Mouse (Mus musculus): Measurements from ENCODE around the gene 4932438H23Rik. TPM values are rescaled to one million over a fixed set of nuclear protein-coding genes. Genes with fewer than 3 reads are reported as not detected.

4932438H23Rik gene
- polyA plus RNA-seq (2012; rRNA removed), result 0.71 and 1.6 TPM in 2 replicates

- H3K27ac ChIP-seq (ENCODE audit: insufficient read depth, low read depth, low read length), result no peak within 1 kb of the TSS
- no peak for TF ChIP-seq POLR2A (IDR thresholded peaks at IDR 0.05; ENCODE audit: low read depth, low read length)
- TF ChIP-seq CTCF (IDR thresholded peaks at IDR 0.05; ENCODE audit: extremely low read depth, insufficient read length, insufficient replicate concordance, low read depth, low read length), result no peak
- no peaks in the 10 kb centered on the region for H3K27me3 ChIP-seq (ENCODE audit: control insufficient read depth, insufficient read depth, low read length)
- H3K4me3 ChIP-seq (ENCODE audit: low read depth, low read length), result no peak within 1 kb of the TSS
- no peaks in the 10 kb centered on the region for H3K36me3 ChIP-seq (ENCODE audit: control insufficient read depth, insufficient read depth, low read length)
- WGBS, result 81% methylated on average over 8 of the region's 8 CpGs
- H3K4me1 ChIP-seq (ENCODE audit: control insufficient read depth, insufficient read depth, insufficient read length, low read length), result no peaks in the 10 kb centered on the region
These were observed at the start of gene 4932438H23Rik for GRCm38 (mm10) chr16:91095022-91095421. TSS of gene 4932438H23Rik (minus strand) at chr16:91095122.

GRCm38 (mm10) chr16:91140991-91141630, 46.2 kb upstream of the 4932438H23Rik start:
- WGBS, result 34% methylated on average over 20 of the region's 20 CpGs

GRCm38 (mm10) chr16:91140457-91140856, 45.5 kb upstream of the 4932438H23Rik start:
- Histone ChIP-seq H3K27me3 (ENCODE audit: control insufficient read depth, insufficient read depth, low read length) (peaks cover 19% of the 10 kb centered on the region; the same call in 1 of the 2 replicates), H3K4me3 (ENCODE audit: low read depth, low read length) (no peak overlapping the region), H3K36me3 (ENCODE audit: control insufficient read depth, insufficient read depth, low read length) (no peaks in the 10 kb centered on the region), H3K27ac (ENCODE audit: insufficient read depth, low read depth, low read length) (no peak overlapping the region), H3K4me1 (ENCODE audit: control insufficient read depth, insufficient read depth, insufficient read length, low read length) (no peaks in the 10 kb centered on the region)
- WGBS, result 39% methylated on average over 10 of the region's 10 CpGs
- TF ChIP-seq POLR2A (IDR thresholded peaks at IDR 0.05; ENCODE audit: low read depth, low read length), result no peak
- TF ChIP-seq CTCF (IDR thresholded peaks at IDR 0.05; ENCODE audit: extremely low read depth, insufficient read length, insufficient replicate concordance, low read depth, low read length), result no peak

More at GRCm38 (mm10) chr16:91140991-91141630, 46.2 kb upstream of the 4932438H23Rik start:
- H3K27me3 ChIP-seq (ENCODE audit: control insufficient read depth, insufficient read depth, low read length), result peaks cover 19% of the 10 kb centered on the region; the same call in 1 of the 2 replicates
- no peak overlapping the region for H3K4me3 ChIP-seq (ENCODE audit: low read depth, low read length)
- H3K27ac ChIP-seq (ENCODE audit: insufficient read depth, low read depth, low read length), result no peak overlapping the region
- TF ChIP-seq POLR2A (IDR thresholded peaks at IDR 0.05; ENCODE audit: low read depth, low read length) (no peak), CTCF (IDR thresholded peaks at IDR 0.05; ENCODE audit: extremely low read depth, insufficient read length, insufficient replicate concordance, low read depth, low read length) (no peak)
- no peaks in the 10 kb centered on the region for H3K36me3 ChIP-seq (ENCODE audit: control insufficient read depth, insufficient read depth, low read length)
- no peaks in the 10 kb centered on the region for H3K4me1 ChIP-seq (ENCODE audit: control insufficient read depth, insufficient read depth, insufficient read length, low read length)

- no peaks in the 10 kb centered on the region for H3K4me1 ChIP-seq (ENCODE audit: control insufficient read depth, insufficient read depth, insufficient read length, low read length)
- 25% methylated on average over 13 of the region's 13 CpGs for WGBS
- H3K36me3 ChIP-seq (ENCODE audit: control insufficient read depth, insufficient read depth, low read length), result no peaks in the 10 kb centered on the region
- TF ChIP-seq POLR2A (IDR thresholded peaks at IDR 0.05; ENCODE audit: low read depth, low read length) (no peak), CTCF (IDR thresholded peaks at IDR 0.05; ENCODE audit: extremely low read depth, insufficient read length, insufficient replicate concordance, low read depth, low read length) (no peak)
- H3K4me3 ChIP-seq (ENCODE audit: low read depth, low read length), result no peak overlapping the region
- H3K27ac ChIP-seq (ENCODE audit: insufficient read depth, low read depth, low read length), result no peak overlapping the region
- peaks cover 19% of the 10 kb centered on the region; the same call in 1 of the 2 replicates for H3K27me3 ChIP-seq (ENCODE audit: control insufficient read depth, insufficient read depth, low read length)
These were observed 45.1 kb upstream of the 4932438H23Rik start for GRCm38 (mm10) chr16:91140056-91140455.

GRCm38 (mm10) chr16:91139481-91139880, 44.6 kb upstream of the 4932438H23Rik start:
- 23% methylated on average over 10 of the region's 10 CpGs for WGBS
- peaks cover 19% of the 10 kb centered on the region; the same call in 1 of the 2 replicates for H3K27me3 ChIP-seq (ENCODE audit: control insufficient read depth, insufficient read depth, low read length)
- H3K36me3 ChIP-seq (ENCODE audit: control insufficient read depth, insufficient read depth, low read length), result no peaks in the 10 kb centered on the region
- TF ChIP-seq POLR2A (IDR thresholded peaks at IDR 0.05; ENCODE audit: low read depth, low read length) (no peak), CTCF (IDR thresholded peaks at IDR 0.05; ENCODE audit: extremely low read depth, insufficient read length, insufficient replicate concordance, low read depth, low read length) (no peak)
- no peak overlapping the region for H3K27ac ChIP-seq (ENCODE audit: insufficient read depth, low read depth, low read length)
- no peaks in the 10 kb centered on the region for H3K4me1 ChIP-seq (ENCODE audit: control insufficient read depth, insufficient read depth, insufficient read length, low read length)
- no peak overlapping the region for H3K4me3 ChIP-seq (ENCODE audit: low read depth, low read length)

GRCm38 (mm10) chr16:91138736-91139135, 43.8 kb upstream of the 4932438H23Rik start:
- Histone ChIP-seq H3K4me1 (ENCODE audit: control insufficient read depth, insufficient read depth, insufficient read length, low read length) (no peaks in the 10 kb centered on the region), H3K27ac (ENCODE audit: insufficient read depth, low read depth, low read length) (no peak overlapping the region), H3K4me3 (ENCODE audit: low read depth, low read length) (no peak overlapping the region), H3K27me3 (ENCODE audit: control insufficient read depth, insufficient read depth, low read length) (peaks cover 19% of the 10 kb centered on the region; the same call in 1 of the 2 replicates), H3K36me3 (ENCODE audit: control insufficient read depth, insufficient read depth, low read length) (no peaks in the 10 kb centered on the region)
- WGBS, result 92% methylated on average over 3 of the region's 3 CpGs
- TF ChIP-seq CTCF (IDR thresholded peaks at IDR 0.05; ENCODE audit: extremely low read depth, insufficient read length, insufficient replicate concordance, low read depth, low read length) (no peak), POLR2A (IDR thresholded peaks at IDR 0.05; ENCODE audit: low read depth, low read length) (no peak)

- Histone ChIP-seq H3K4me3 (ENCODE audit: low read depth, low read length) (no peak overlapping the region), H3K36me3 (ENCODE audit: control insufficient read depth, insufficient read depth, low read length) (no peaks in the 10 kb centered on the region), H3K27ac (ENCODE audit: insufficient read depth, low read depth, low read length) (no peak overlapping the region), H3K27me3 (ENCODE audit: control insufficient read depth, insufficient read depth, low read length) (peaks cover 19% of the 10 kb centered on the region; the same call in 1 of the 2 replicates), H3K4me1 (ENCODE audit: control insufficient read depth, insufficient read depth, insufficient read length, low read length) (no peaks in the 10 kb centered on the region)
- TF ChIP-seq CTCF (IDR thresholded peaks at IDR 0.05; ENCODE audit: extremely low read depth, insufficient read length, insufficient replicate concordance, low read depth, low read length), result no peak
- TF ChIP-seq POLR2A (IDR thresholded peaks at IDR 0.05; ENCODE audit: low read depth, low read length), result no peak
- 91% methylated on average over 7 of the region's 7 CpGs for WGBS
These were observed 43.2 kb upstream of the 4932438H23Rik start for GRCm38 (mm10) chr16:91138151-91138550.
